Mouse (Mus musculus): Measurements from ENCODE around the gene Derl3.

DNA sequence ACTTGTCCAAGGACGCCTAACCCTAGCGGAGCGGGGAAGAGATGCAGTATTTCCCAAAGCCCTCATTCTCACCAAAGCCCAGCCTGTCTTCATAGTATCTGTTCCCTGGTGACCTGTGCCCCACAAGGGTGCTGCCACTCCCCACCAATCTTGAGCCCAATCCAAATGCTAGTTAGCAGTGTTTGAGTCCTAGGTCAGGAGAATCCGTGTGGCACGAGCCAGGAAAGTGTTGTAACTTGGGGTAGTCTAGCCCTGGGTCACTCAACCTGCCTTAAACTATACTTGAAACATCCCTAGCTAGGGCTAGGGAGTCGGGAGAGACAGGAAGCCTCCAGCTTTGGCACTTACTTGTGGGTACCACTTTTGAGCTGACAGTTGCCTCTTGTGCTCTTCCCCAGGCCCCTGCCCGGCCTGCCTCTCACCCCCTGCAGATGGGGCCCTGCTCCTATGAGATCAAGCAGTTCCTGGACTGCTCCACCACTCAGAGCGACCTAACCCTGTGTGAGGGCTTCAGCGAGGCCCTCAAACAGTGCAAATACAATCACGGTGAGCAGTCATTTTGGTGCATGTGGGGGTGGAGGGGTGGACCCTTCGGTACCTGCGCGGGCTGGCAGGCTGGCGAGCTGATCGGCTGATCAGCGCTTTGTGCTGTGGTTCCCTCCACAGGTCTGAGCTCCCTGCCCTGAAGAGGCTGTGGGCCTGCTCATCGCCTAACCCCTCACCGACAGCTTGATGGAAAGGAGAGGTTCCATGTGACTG, 43.9 kb downstream of the Derl3 start:
- TF ChIP-seq POLR2A (IDR thresholded peaks at IDR 0.05; ENCODE audit: control insufficient read depth, extremely low read depth, insufficient read depth, low read length, poor library complexity) = no peak
- no peak for TF ChIP-seq CTCF (IDR thresholded peaks at IDR 0.05; ENCODE audit: borderline replicate concordance, control insufficient read depth, extremely low read depth, insufficient read depth, low read length, poor library complexity)

Measured in thymus, adult 2 months (tissue).